Mouse (Mus musculus) embryo, embryonic 9.5 days (tissue): ENCODE data around the gene Tmem132a.

ENCODE experiments used
- DNase-seq: peaks from one replicate; pipeline ENCODE4 v3.0.0-alpha.2; 2017; ENCODE audit errors: extremely low spot score

The Tmem132a gene

GRCm38 (mm10) chr19:10878201-10878837 lies 8.6 kb upstream of the Tmem132a start:
- no peak for DNase-seq

GRCm38 (mm10) chr19:10871328-10871961 lies 1.7 kb upstream of the Tmem132a start:
- no peak for DNase-seq

GRCm38 (mm10) chr19:10870676-10871075 lies 936 bp upstream of the Tmem132a start:
- DNase-seq, result no peak

GRCm38 (mm10) chr19:10869241-10869885 lies 377 bp downstream of the Tmem132a start:
- peak; percentile 91 for DNase-seq

- DNase-seq, result peak; percentile 35
Observed at GRCm38 (mm10) chr19:10868623-10869141, 1.1 kb downstream of the Tmem132a start.

- no peak for DNase-seq
Observed at GRCm38 (mm10) chr19:10867946-10868622, 1.7 kb downstream of the Tmem132a start.

- DNase-seq, result no peak
Observed at GRCm38 (mm10) chr19:10866351-10866750, 3.4 kb downstream of the Tmem132a start.

GRCm38 (mm10) chr19:10860072-10860497 lies 9.7 kb downstream of the Tmem132a start:
- DNase-seq, result peak; percentile 33

- no peak for DNase-seq
Observed at GRCm38 (mm10) chr19:10856520-10856919, 13.2 kb downstream of the Tmem132a start.

- no peak for DNase-seq
Observed at GRCm38 (mm10) chr19:10855422-10855821, 14.3 kb downstream of the Tmem132a start.

- DNase-seq, result no peak
Observed at GRCm38 (mm10) chr19:10847311-10848087, 22.2 kb downstream of the Tmem132a start.

- DNase-seq, result no peak
Observed at GRCm38 (mm10) chr19:10846150-10846549, 23.6 kb downstream of the Tmem132a start.

GRCm38 (mm10) chr19:10845454-10845853 lies 24.3 kb downstream of the Tmem132a start:
- DNase-seq, result no peak

GRCm38 (mm10) chr19:10844206-10844605 lies 25.5 kb downstream of the Tmem132a start:
- DNase-seq, result no peak

- DNase-seq, result no peak
Observed at GRCm38 (mm10) chr19:10842914-10843313, 26.8 kb downstream of the Tmem132a start.

- DNase-seq, result peak; percentile 71
Observed at GRCm38 (mm10) chr19:10841721-10842626, 27.8 kb downstream of the Tmem132a start.

- no peak for DNase-seq
Observed at GRCm38 (mm10) chr19:10839010-10839892, 30.5 kb downstream of the Tmem132a start, which contains the start of gene Slc15a3. TSS of gene Slc15a3 (plus strand) at chr19:10839727.

GRCm38 (mm10) chr19:10835671-10836070 lies 34.1 kb downstream of the Tmem132a start:
- DNase-seq, result no peak

- no peak for DNase-seq
Observed at GRCm38 (mm10) chr19:10833611-10834010, 36.1 kb downstream of the Tmem132a start.
